Mouse (Mus musculus): ENCODE measurements at regions not wholly inside any gene's neighbourhood (a gene's known extent, or its start where the extent isn't known, plus 50 kb on each side); places are given as distances from the start of the nearest gene placed in this dataset.

DNA sequence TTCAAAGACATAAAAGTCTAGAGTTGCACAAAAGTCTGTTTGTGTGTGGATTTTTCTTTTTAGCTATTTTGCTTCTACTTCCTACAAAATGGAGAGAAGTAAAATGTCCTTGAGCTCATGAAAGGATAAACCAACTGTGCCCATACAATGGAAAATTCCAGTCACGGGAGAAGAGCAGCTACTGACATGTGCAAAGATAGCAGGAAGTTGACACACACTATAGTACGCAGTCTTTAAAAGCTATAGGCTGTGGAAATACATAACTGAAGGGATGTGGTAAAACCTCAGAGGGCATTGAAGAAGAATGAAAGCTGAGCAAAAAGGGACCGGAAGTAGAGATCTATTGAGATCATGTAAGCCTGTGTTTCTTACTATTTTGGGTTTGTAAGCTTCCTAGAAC, 735.1 kb downstream of the Kcnj2 start:
- in situ Hi-C loops (cut with MboI, MseI), result no loop called here

GRCm38 (mm10) chr11:111816176-111816775, 750.3 kb downstream of the Kcnj2 start:
- in situ Hi-C loops (cut with MboI, MseI), result no loop called here

GRCm38 (mm10) chr11:111818124-111818523, 752.2 kb downstream of the Kcnj2 start:
- in situ Hi-C loops (cut with MboI, MseI), result no loop called here

DNA sequence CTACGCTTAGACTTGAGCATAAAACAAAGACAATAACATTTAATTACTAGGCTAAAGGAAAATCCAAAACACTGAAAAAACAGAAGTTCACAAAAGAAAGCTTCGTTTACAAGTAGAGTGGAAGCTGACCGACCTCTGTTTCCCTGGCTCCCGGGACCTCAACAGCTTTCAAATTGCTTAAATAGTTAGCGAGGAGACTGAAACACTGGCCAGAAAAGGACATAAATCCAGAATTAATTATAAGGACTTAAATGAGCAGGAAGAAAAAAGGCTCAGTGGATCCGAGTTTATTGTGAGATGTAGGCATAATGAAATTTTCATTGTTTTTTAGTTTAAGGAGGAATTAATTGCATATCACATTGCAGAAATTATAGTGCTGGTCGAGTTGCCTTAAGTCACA, 754.4 kb downstream of the Kcnj2 start:
- in situ Hi-C loops (cut with MboI, MseI), result no loop called here

GRCm38 (mm10) chr11:111828455-111828854, 762.5 kb downstream of the Kcnj2 start:
- in situ Hi-C loops (cut with MboI, MseI), result no loop called here

DNA sequence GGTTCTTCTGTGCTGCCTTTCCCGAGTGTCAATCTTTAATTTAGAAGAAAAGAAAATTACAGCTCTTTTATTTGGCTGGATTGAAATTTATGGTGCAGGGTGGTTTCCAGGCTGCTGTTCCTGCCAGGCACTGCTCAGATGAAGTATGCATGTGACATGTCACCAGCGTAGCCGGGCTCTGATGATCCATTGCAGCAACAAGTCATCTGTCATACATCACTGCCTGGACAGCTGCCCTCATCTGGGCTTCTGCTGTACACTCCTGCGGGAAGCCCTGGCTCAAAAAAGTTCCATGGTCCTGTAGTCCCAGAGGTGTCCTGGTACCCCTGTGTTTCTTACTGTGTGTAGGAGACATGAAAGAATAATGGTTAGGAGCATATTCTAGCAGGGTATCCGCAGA, 773.0 kb downstream of the Kcnj2 start:
- in situ Hi-C loops (cut with MboI, MseI), result no loop called here

- in situ Hi-C loops (cut with MboI, MseI), result no loop called here
These were observed 777.8 kb downstream of the Kcnj2 start for GRCm38 (mm10) chr11:111843728-111844258.

DNA sequence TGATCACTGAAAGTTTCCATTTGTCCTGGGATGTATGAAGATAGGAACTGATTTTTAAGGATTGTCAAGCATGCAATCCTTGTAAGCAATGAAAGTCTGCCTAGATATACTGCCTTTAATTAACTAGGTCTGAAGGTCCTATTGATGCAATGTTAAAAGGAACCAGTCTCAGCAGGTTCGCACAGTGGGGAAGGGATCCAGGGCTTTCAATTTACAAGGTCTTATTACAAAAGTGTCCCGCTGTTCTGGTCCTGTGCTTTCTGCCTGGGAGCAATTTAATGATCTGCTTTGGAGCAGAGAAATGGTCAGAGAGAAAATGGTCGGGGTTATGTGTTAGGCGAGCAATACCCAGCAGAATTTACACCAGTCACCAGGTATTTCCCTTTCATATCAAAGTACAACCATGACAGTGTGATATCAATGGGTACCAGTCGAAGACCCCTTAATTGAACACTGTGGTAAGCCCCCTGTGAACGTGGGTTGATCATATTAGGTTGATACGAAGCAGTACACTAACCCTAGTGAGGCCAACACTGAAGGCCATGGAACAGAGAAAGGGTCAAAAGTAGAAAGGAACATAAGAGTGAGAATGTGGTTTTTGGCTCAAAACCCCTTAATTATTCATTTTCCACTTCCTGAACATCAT, 778.5 kb downstream of the Kcnj2 start:
- in situ Hi-C loops (cut with MboI, MseI), result no loop called here

GRCm38 (mm10) chr11:111857288-111857687, 791.3 kb downstream of the Kcnj2 start:
- in situ Hi-C loops (cut with MboI, MseI), result no loop called here

DNA sequence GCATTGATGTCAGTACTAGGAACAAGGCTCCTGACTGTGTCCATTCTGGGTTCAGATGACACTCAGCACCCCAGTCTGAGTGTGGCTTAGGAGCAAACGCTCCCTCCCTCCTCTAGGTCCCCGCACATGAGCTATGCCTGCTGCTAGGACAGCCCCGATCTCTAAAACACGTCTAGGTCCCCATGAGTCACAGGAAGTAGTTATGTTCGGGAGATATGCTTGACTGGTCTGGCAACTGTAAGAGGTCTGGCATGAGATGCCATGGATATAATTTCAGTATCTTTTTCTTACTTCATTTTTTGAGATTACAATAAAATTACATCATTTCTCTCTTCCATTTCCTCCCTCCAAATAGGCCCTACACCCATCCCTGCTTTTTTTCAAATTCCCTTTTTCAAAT, 792.1 kb downstream of the Kcnj2 start:
- in situ Hi-C loops (cut with MboI, MseI), result no loop called here

GRCm38 (mm10) chr11:111865143-111865542, 799.2 kb downstream of the Kcnj2 start:
- in situ Hi-C loops (cut with MboI, MseI), result no loop called here

DNA sequence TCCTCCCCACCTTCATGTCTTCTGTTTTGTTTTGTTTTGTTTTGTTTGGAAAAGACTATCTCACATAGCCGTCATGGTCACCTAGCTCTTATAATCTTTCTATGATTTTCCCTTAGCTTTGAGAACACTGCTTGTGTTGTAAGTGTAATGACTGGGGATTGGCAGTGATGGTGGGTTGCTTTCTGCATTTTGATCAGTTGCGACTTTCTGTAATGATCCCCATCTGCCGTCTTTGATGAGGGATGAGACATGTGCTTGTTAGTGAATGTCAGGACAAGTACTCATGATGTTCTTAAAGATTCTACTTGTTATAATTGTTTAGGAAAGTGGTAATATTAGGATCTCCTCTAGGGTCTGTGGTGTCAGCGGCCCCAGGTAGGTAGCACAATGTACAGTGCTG, 809.4 kb downstream of the Kcnj2 start:
- in situ Hi-C loops (cut with MboI, MseI), result no loop called here

- in situ Hi-C loops (cut with MboI, MseI), result no loop called here
These were observed 814.2 kb downstream of the Kcnj2 start for GRCm38 (mm10) chr11:111880146-111880545.

GRCm38 (mm10) chr11:111890026-111890425, 824.1 kb downstream of the Kcnj2 start:
- in situ Hi-C loops (cut with MboI, MseI), result loop anchor here in 1 of 2 experiments (10.0 kb wide), 1 partner anchor 1715 kb away; no protein-coding TSS in a partner anchor

- in situ Hi-C loops (cut with MboI, MseI), result loop anchor here in 1 of 2 experiments (10.0 kb wide), 1 partner anchor 1719 kb away; no protein-coding TSS in a partner anchor
These were observed 827.9 kb downstream of the Kcnj2 start for GRCm38 (mm10) chr11:111893861-111894260.

DNA sequence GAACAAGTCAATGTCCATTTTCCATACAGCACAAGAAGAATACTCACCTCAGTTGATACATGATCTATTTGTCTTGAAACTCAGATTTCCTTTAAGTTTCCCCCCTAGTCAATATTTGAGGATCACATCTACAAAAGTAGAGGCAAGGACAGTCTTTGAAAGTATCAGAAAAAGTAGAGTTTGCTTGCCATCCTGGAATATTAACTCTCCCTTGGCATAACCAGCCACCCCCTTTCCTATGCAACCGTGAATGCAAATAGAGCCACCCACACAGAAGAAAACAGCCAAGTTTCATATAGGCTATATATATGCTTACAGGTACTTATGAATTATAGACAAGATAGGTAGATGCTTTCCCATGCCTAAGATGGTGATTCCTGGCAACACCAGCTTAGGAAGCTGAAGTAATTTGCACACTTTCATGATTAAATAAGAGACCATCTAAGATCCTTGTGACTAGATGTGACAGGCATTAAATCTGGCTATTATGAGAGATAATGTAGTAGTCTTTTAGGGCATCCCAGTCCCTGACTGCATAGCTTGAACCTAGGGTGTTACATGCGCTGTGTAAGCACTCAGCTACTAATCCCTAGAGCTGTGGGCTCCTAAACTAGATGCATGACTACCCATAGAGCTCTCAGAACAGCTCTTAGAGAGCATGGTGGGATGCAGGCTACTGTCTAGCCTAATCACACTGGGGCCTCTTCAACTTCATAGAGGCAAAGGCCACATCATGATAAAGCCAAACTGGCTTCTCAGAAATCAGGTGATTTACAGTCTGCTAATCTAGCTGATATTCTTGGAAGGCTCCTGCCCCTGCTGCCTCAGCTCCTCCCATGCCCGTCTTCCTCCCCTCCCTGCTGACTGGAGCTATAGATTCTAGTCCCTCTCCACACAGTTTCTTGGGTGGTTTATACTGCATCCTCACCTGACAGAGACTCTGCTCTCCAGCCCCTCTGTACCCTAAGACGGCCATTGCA, 829.5 kb downstream of the Kcnj2 start:
- in situ Hi-C loops (cut with MboI, MseI), result loop anchor here in 1 of 2 experiments (10.0 kb wide), 1 partner anchor 1721 kb away; no protein-coding TSS in a partner anchor

GRCm38 (mm10) chr11:111897001-111897400, 831.0 kb downstream of the Kcnj2 start:
- in situ Hi-C loops (cut with MboI, MseI), result loop anchor here in 1 of 2 experiments (10.0 kb wide), 1 partner anchor 1722 kb away; no protein-coding TSS in a partner anchor

GRCm38 (mm10) chr11:111904086-111904485, 838.1 kb downstream of the Kcnj2 start:
- in situ Hi-C loops (cut with MboI, MseI), result loop anchor here in 1 of 2 experiments (10.0 kb wide), 1 partner anchor 1389 kb away; no protein-coding TSS in a partner anchor

GRCm38 (mm10) chr11:111913891-111914290, 847.9 kb downstream of the Kcnj2 start:
- in situ Hi-C loops (cut with MboI, MseI), result no loop called here

DNA sequence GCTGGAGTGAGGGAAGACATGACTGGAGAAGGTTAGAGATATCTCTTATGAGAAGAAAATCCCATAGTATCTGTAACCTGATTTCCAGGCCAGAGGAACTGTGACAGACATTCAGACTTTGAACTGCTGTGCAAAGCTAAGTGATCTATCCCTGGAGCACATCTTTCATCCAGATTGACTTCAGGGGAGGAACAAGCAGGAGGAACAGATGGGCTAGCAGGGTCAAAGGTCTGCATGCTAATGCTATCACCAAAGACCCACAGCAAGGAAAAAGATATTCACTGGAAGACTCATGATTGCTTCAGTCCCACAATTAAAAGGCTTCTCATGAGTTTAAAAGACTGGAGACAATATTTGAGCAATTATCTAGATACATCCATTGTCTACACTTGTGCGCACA, 855.7 kb upstream of the Sox9 start:
- in situ Hi-C loops (cut with MboI, MseI), result no loop called here

- in situ Hi-C loops (cut with MboI, MseI), result no loop called here
These were observed 852.7 kb upstream of the Sox9 start for GRCm38 (mm10) chr11:111929366-111929765.

- in situ Hi-C loops (cut with MboI, MseI), result no loop called here
These were observed 850.0 kb upstream of the Sox9 start for GRCm38 (mm10) chr11:111932052-111932451.

All from T-helper 17 cell (primary cell).